Mouse (Mus musculus) MEL (cell line): ENCODE data around the gene Defb45. TPM values are rescaled to one million over a fixed set of nuclear protein-coding genes. Genes with fewer than 3 reads are reported as not detected.

Experiments used
- DNase-seq: peaks from one replicate; pipeline ENCODE4 v3.0.0; 2011; ENCODE audit warnings: low read depth, low spot score
- H3K27ac ChIP-seq: 2 replicates; pipeline ENCODE4 v1.5.1; 2012; ENCODE audit warnings: low read depth, mild to moderate bottlenecking, control low read depth, low read length, moderate library complexity; ENCODE audit not compliant: control insufficient read depth
- H3K27me3 ChIP-seq, 2 experiments: fragments of 150-350 bp in 1 of 2; sonication (generic) in 1 of 2; 2 replicates each; pipeline ENCODE4 v1.6.1; 2012; ENCODE audit warnings: low read length in 2 of 2, mild to moderate bottlenecking in 2 of 2, improper control_type of control experiment in 1 of 2, moderate library complexity in 1 of 2; ENCODE audit not compliant: insufficient read depth in 2 of 2, control insufficient read depth in 1 of 2
- H3K36me3 ChIP-seq, 2 experiments: 2 replicates each; pipeline ENCODE4 v1.6.1; 2012 to 2014; ENCODE audit warnings: low read length in 2 of 2, improper control_type of control experiment in 1 of 2, inconsistent platforms in 1 of 2, mild to moderate bottlenecking in 1 of 2; ENCODE audit not compliant: insufficient read depth in 2 of 2, control insufficient read depth in 1 of 2
- H3K4me1 ChIP-seq, 2 experiments: fragments of 150-350 bp in 1 of 2; sonication (generic) in 1 of 2; 2 replicates each; pipeline ENCODE4 v1.6.1; 2012; ENCODE audit warnings: low read length in 2 of 2, improper control_type of control experiment in 1 of 2, mild to moderate bottlenecking in 1 of 2; ENCODE audit not compliant: insufficient read depth in 2 of 2, control insufficient read depth in 1 of 2
- H3K4me3 ChIP-seq, 2 experiments: fragments of 150-350 bp in 1 of 2; sonication (generic) in 1 of 2; 2 replicates each; pipeline ENCODE4 v1.5.1; 2012; ENCODE audit warnings: low read depth in 2 of 2, low read length in 2 of 2, mild to moderate bottlenecking in 2 of 2, moderate library complexity in 2 of 2, control low read depth in 1 of 2, improper control_type of control experiment in 1 of 2; ENCODE audit not compliant: control insufficient read depth in 1 of 2, insufficient read depth in 1 of 2
- H3K79me2 ChIP-seq: 2 replicates; pipeline ENCODE4 v1.6.1; 2012; ENCODE audit warnings: mild to moderate bottlenecking, low read length, moderate library complexity; ENCODE audit not compliant: control insufficient read depth, poor library complexity, insufficient read depth
- H3K9ac ChIP-seq: 2 replicates; pipeline ENCODE4 v1.6.1; 2012; ENCODE audit warnings: low read depth, mild to moderate bottlenecking, control low read depth, low read length, moderate library complexity; ENCODE audit not compliant: control insufficient read depth, poor library complexity, severe bottlenecking
- H3K9me3 ChIP-seq: fragments of 150-350 bp; sonication (generic); replicated peaks from 2 replicates; pipeline ENCODE4 v1.6.1; 2012; ENCODE audit warnings: mild to moderate bottlenecking, low read length, improper control_type of control experiment, moderate library complexity; ENCODE audit not compliant: insufficient read depth
- CHD2 ChIP-seq: IDR thresholded peaks from 2 replicates; pipeline ENCODE4 v1.6.1; 2011; ENCODE audit warnings: low read length, improper control_type of control experiment
- E2F4 ChIP-seq: IDR thresholded peaks from 2 replicates; pipeline ENCODE4 v1.6.1; 2011; ENCODE audit warnings: low read depth, low read length, improper control_type of control experiment, borderline replicate concordance
- ELF1 ChIP-seq: IDR thresholded peaks from 2 replicates; pipeline ENCODE4 v1.6.1; 2014; ENCODE audit warnings: low read depth, mild to moderate bottlenecking, inconsistent platforms, low read length, improper control_type of control experiment, moderate library complexity
- EP300 ChIP-seq, 2 experiments: IDR thresholded peaks; 2 replicates each; pipeline ENCODE4 v1.6.1; 2011; ENCODE audit warnings: improper control_type of control experiment in 2 of 2, low read length in 2 of 2, low read depth in 1 of 2, mild to moderate bottlenecking in 1 of 2
- ETS1 ChIP-seq: IDR thresholded peaks from 2 replicates; pipeline ENCODE4 v1.6.1; 2012; ENCODE audit warnings: low read depth, mild to moderate bottlenecking, inconsistent platforms, low read length, improper control_type of control experiment, moderate library complexity
- GATA1 ChIP-seq: IDR thresholded peaks from 2 replicates; pipeline ENCODE4 v1.6.1; 2011; ENCODE audit warnings: low read depth, low read length, improper control_type of control experiment
- JUND ChIP-seq: IDR thresholded peaks from 2 replicates; pipeline ENCODE4 v1.6.1; 2011; ENCODE audit warnings: low read depth, mild to moderate bottlenecking, improper control_type of control experiment, low read length
- KAT2A ChIP-seq: conservative IDR thresholded peaks from 2 replicates; pipeline ENCODE4 v1.6.1; 2012; ENCODE audit warnings: low read depth, low read length, improper control_type of control experiment, inconsistent platforms
- MAX ChIP-seq: IDR thresholded peaks from 2 replicates; pipeline ENCODE4 v1.6.1; 2011; ENCODE audit warnings: low read length, improper control_type of control experiment
- MAZ ChIP-seq: IDR thresholded peaks from 2 replicates; pipeline ENCODE4 v1.6.1; 2012; ENCODE audit warnings: low read depth, mild to moderate bottlenecking, inconsistent platforms, low read length, improper control_type of control experiment
- MEF2A ChIP-seq: IDR thresholded peaks from 2 replicates; pipeline ENCODE4 v1.6.1; 2014; ENCODE audit warnings: low read depth, mild to moderate bottlenecking, inconsistent platforms, low read length, improper control_type of control experiment; ENCODE audit not compliant: poor library complexity, insufficient replicate concordance, severe bottlenecking; ENCODE audit errors: extremely low read depth
- MXI1 ChIP-seq: IDR thresholded peaks from 2 replicates; pipeline ENCODE4 v1.6.1; 2011; ENCODE audit warnings: mild to moderate bottlenecking, low read depth, low read length, improper control_type of control experiment
- MYC ChIP-seq: IDR thresholded peaks from 2 replicates; pipeline ENCODE4 v1.6.1; 2011; ENCODE audit warnings: low read depth, mild to moderate bottlenecking, low read length, improper control_type of control experiment, moderate library complexity
- NELFE ChIP-seq: IDR thresholded peaks from 2 replicates; pipeline ENCODE4 v1.6.1; 2011; ENCODE audit warnings: low read depth, low read length, improper control_type of control experiment
- POLR2A ChIP-seq, 2 experiments: IDR thresholded peaks; 2 replicates each; pipeline ENCODE4 v1.6.1; 2011 to 2012; ENCODE audit warnings: low read length in 2 of 2, mild to moderate bottlenecking in 2 of 2, control low read depth in 1 of 2, improper control_type of control experiment in 1 of 2, low read depth in 1 of 2, moderate library complexity in 1 of 2; ENCODE audit not compliant: control insufficient read depth in 1 of 2, insufficient read depth in 1 of 2, poor library complexity in 1 of 2
- POLR2AphosphoS2 ChIP-seq: IDR thresholded peaks from 2 replicates; pipeline ENCODE4 v1.6.1; 2011; ENCODE audit warnings: low read length, improper control_type of control experiment
- POLR2AphosphoS5 ChIP-seq: IDR thresholded peaks from 2 replicates; pipeline ENCODE4 v1.6.1; 2012; ENCODE audit warnings: low read depth, borderline replicate concordance, mild to moderate bottlenecking, inconsistent platforms, low read length, moderate library complexity, mixed read lengths
- RCOR1 ChIP-seq: IDR thresholded peaks from 2 replicates; pipeline ENCODE4 v1.6.1; 2012; ENCODE audit warnings: low read depth, mild to moderate bottlenecking, inconsistent platforms, low read length, improper control_type of control experiment
- SMC3 ChIP-seq: IDR thresholded peaks from 2 replicates; pipeline ENCODE4 v1.6.1; 2011; ENCODE audit warnings: low read depth, low read length, improper control_type of control experiment
- TAL1 ChIP-seq: IDR thresholded peaks from 2 replicates; pipeline ENCODE4 v1.6.1; 2012; ENCODE audit warnings: mild to moderate bottlenecking, inconsistent platforms, low read length, moderate library complexity, mixed read lengths
- TBP ChIP-seq: IDR thresholded peaks from 2 replicates; pipeline ENCODE4 v1.8.0; 2011; ENCODE audit warnings: low read depth, low read length, improper control_type of control experiment
- TCF12 ChIP-seq: IDR thresholded peaks from 2 replicates; pipeline ENCODE4 v1.6.1; 2014; ENCODE audit warnings: low read depth, mild to moderate bottlenecking, inconsistent platforms, low read length, improper control_type of control experiment, moderate library complexity
- USF1 ChIP-seq: IDR thresholded peaks from 2 replicates; pipeline ENCODE4 v1.6.1; 2014; ENCODE audit warnings: low read depth, mild to moderate bottlenecking, inconsistent platforms, low read length, improper control_type of control experiment, moderate library complexity
- ZC3H11A ChIP-seq: IDR thresholded peaks from 2 replicates; pipeline ENCODE4 v1.6.1; 2012; ENCODE audit warnings: low read depth, mild to moderate bottlenecking, inconsistent platforms, low read length, improper control_type of control experiment
- ZMIZ1 ChIP-seq: IDR thresholded peaks from 2 replicates; pipeline ENCODE4 v1.6.1; 2012; ENCODE audit warnings: low read depth, mild to moderate bottlenecking, inconsistent platforms, low read length, improper control_type of control experiment, moderate library complexity
- polyA plus RNA-seq, 2 experiments: library from polyadenylated mRNA; stranded (reverse) in 1 of 2; unstranded in 1 of 2; fragments of >175 nt in 1 of 2; fragments of >200 nt in 1 of 2; gene quantifications; 2 replicates each; pipeline versions ENCODE4 v1.2.1 to v1.2.4; 2012; ENCODE audit warnings: low replicate concordance in 2 of 2, low read depth in 1 of 2; ENCODE audit not compliant: insufficient read length in 2 of 2, insufficient read depth in 1 of 2, missing spikeins in 1 of 2
- total RNA-seq: library from RNA; depleted of rRNA; stranded (reverse); fragments of 300-350 nt; gene quantifications from 2 replicates; pipeline ENCODE4 v1.2.3, GENCODE M21; 2012

Defb45 gene
- total and polyA plus RNA-seq, 3 experiments, result not detected

GRCm38 (mm10) chr2:152636246-152637005 lies 37.2 kb upstream of the Defb45 start:
- no peak overlapping the region for H3K27ac ChIP-seq
- no peak overlapping the region for H3K4me3 ChIP-seq

GRCm38 (mm10) chr2:152634311-152634710 lies 35.1 kb upstream of the Defb45 start:
- H3K36me3 ChIP-seq, result no peaks in the 10 kb centered on the region
- peaks cover 2 to 9% of the 10 kb centered on the region in 2 experiments; a peak in 3 of 4 replicates for H3K27me3 ChIP-seq

More at GRCm38 (mm10) chr2:152636246-152637005, 37.2 kb upstream of the Defb45 start:
- Histone ChIP-seq H3K27me3 (peaks cover 2 to 6% of the 10 kb centered on the region in 2 experiments; a peak in 3 of 4 replicates), H3K36me3 (no peaks in the 10 kb centered on the region), H3K9me3 (no peaks in the 10 kb centered on the region), H3K4me1 (no peaks in the 10 kb centered on the region), H3K9ac (no peak overlapping the region), H3K79me2 (no peaks in the 10 kb centered on the region)
- no peak for DNase-seq
- TF ChIP-seq NELFE (no peak), MYC (no peak), E2F4 (no peak), CHD2 (no peak), TBP (no peak), MAX (no peak), MXI1 (no peak), RCOR1 (no peak), ZMIZ1 (no peak), SMC3 (no peak), POLR2AphosphoS2 (no peak), ZC3H11A (no peak), POLR2A (IDR thresholded peaks at IDR 0.05; ENCODE audit: control insufficient read depth in 1 of 2, insufficient read depth in 1 of 2, low read depth in 1 of 2, low read length in 2 of 2, poor library complexity in 1 of 2) (no peak), TCF12 (no peak), USF1 (no peak), JUND (no peak), ETS1 (no peak)

More at GRCm38 (mm10) chr2:152634311-152634710, 35.1 kb upstream of the Defb45 start:
- no peak overlapping the region for H3K9ac ChIP-seq
- TF ChIP-seq MYC (no peak), MEF2A (no peak), ELF1 (no peak), NELFE (no peak), TAL1 (no peak), KAT2A (no peak), MAX (no peak), MAZ (no peak), EP300 (IDR thresholded peaks at IDR 0.05; ENCODE audit: low read depth in 1 of 2, low read length in 2 of 2) (no peak), TBP (no peak), POLR2AphosphoS5 (no peak), E2F4 (no peak), GATA1 (no peak)
- H3K4me1 ChIP-seq, result no peaks in the 10 kb centered on the region
- H3K79me2 ChIP-seq, result no peaks in the 10 kb centered on the region
- no peaks in the 10 kb centered on the region for H3K9me3 ChIP-seq
- H3K27ac ChIP-seq, result no peak overlapping the region
- DNase-seq, result no peak
- no peak overlapping the region for H3K4me3 ChIP-seq
